Mouse (Mus musculus) telencephalon, adult 2 months (tissue): ENCODE measurements around the gene Enthd1.

Source experiments
- DNase-seq: peaks from one replicate; pipeline ENCODE4 v3.0.0-alpha.2; 2011; ENCODE audit warnings: low read depth, low spot score

The Enthd1 gene

DNA sequence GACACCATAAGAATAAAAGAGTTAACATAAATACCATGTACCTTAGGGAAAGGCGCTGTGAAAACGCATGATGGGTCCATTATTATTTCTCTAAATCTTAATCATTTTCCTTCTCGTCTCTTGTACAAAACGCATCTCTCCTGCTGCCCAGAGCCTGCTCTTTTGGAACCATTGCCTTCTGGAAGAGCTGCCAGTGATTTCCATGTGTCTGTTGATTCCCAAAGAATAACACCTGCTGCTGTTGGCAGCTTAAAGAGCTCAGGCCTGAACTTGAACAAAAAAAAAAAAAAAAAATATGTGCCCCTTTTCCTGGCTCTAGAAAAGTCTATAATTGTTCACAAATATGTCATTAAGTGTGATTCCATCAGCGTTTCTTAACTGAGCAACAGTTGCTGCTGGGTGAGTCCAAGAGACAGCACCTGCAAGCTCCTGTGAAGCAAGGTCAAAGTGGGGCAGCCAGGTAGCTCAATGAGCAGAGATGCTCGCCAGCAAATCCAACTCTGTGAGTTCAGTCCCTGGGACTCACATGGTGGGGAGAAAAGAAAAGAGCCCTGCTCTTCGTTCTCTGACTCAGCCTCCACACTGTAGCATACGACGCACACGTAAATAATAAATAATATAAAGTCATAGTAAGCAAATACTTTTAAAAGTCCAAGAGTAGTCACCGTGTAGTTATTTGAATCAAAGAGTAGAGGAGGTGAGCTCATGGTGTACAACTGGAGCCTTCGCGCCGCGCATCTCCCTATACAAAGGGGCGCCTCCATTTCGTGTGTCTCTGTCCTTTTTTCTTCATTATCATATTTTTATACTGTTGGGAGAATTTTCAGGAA, 9.5 kb upstream of the Enthd1 start:
- DNase-seq, result no peak

DNA sequence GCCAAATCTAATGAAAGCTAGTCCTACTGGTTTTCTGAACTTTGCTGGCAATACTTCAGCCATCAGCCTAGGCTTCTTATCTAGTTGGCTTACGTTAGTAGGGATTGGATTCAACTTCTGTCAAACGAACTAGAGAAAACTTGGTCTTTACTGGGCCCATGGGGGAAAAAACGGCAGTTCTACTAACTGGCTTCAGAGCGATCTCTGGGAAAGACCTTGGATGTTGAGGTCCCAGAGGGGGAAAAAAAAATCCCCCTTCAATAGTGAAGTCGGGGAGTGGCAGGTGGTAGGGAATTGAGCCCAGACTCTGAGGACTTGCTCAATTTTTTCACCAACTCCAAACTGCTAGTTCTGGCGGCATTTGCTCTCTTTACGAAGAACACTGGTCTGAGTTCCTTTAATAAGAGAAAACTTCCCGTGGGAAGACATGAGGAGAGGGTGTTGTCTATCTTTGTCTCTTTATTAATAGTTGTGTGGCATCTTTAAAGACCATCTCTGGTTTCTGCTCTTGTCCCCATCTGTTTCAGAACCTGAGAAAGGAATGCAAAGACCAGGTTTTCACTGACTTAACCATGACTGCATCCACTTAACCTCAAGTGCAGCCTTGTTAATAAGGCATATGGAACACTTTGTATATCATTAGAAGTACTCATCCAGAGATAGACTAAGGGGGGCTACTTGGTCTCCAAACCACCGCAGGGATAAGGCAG, 8.0 kb upstream of the Enthd1 start:
- no peak for DNase-seq

DNA sequence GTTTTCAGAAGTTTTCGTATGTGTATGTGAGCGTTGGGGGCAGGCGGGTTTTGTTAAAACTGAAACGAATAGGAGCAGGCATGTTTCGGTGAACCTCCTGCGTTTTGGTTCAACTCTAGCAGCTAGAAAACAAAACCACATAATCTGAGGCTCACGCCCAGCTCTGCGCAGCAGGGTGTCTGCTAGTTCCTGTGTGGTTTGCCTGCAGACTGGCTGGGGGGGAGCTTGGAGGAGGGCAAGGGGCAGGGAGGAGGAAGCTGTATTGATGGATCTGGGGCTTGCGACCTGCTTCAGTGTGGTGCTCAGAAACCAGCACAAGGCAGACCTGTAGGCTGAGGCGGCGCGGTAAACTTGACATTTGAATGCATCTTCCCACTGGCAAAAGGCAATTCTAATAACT, 7.3 kb upstream of the Enthd1 start, which contains the start of gene Grap2:
Grap2 (plus strand) TSS at position 304 of the 400 bp plus-strand sequence.
- no peak for DNase-seq

DNA sequence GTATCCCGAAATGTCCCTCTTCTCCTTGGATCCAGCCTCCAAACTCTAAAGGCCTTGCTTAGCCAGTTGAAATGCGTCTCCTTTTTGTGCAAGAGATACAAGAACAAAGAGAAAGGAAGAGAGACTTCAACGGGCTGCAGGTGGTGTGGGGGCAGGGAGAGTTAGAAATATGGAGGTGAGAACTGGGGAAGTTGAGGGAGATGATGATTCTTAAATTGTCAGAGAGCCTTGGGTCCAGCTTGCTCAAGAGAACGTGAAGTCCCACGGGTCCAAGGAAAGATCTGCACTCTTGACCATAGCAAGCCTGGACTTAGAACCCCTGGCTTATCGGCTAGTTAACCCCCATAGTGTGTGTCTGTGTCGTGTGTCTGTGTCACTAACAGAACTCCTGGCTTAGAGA, 6.7 kb upstream of the Enthd1 start:
- no peak for DNase-seq

DNA sequence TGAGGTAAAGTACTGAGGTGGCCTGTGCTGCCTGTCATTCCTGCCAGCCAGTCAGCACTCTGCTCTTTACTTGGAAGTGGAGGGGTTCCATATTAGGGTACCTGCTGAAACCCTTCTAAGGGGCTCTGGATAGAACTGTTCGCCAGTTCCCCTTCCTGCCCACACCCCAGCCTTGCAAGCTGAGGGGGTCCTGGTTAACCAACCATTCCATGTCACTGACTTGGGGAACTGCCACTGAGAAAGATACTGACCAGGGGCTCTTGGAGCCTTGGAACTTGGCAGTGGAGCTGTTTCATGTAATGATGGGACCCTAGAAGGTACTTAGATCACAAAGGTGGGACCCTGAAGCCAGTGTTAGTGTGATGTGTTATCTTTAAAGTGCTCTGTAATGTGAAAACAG, 5.3 kb upstream of the Enthd1 start:
- DNase-seq, result no peak

DNA sequence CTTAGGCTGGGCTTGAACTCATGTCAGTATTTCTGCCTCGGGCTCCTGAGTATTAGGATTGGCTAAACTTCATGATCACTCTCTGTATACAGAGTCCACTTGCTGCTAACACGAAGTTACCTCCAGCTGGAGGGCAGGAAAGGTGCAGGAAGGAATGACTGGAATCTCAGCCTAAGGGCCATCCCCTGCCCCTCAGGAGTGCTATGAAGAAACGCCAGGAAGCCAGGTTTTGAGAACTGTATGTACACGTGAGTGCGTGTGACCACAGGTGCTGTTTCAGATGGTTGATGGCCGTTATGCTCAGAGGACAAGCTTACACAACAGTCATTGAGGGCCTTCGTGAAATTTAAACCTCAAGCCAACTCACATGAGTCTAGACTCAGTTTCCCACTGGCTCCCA, 4.2 kb upstream of the Enthd1 start:
- no peak for DNase-seq

DNA sequence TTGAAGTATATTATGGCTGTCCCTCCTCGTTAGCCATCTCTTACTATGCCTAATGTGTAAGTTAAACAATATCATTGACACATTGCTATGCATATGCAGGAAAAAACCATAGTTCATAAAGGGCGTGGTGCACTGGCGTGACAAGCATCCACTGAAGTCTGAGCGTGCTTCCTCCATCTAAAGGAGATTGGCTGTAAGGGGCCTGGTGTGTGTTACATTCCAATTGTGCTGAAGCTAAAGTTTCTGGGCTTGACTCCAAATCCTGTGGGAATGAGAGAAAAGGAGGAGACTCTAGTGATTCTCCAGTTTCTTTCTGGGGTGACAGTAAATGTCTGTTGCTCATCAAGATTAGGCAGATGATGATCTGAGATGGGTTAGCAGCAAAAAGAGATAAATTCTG, 2.8 kb upstream of the Enthd1 start:
- no peak for DNase-seq

DNA sequence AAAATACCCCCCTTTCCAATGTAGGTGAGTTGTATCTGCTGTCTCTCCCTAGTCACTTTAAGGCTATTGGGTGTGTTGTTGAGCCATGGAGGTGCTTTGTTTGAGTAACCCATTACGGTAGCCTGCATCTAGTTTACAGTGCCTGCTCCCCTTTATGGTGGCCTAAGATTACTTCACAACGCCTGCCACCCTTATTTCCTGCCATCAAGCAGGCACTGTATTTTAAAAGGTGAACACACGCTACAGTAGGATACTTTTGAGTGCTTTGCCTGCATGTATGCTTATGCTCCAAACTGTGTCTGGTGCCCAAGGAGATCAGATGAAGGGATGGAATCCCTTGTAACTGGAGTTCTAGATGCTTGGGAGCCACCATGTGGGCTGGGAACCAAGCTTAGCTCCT, 2.2 kb upstream of the Enthd1 start:
- no peak for DNase-seq

DNA sequence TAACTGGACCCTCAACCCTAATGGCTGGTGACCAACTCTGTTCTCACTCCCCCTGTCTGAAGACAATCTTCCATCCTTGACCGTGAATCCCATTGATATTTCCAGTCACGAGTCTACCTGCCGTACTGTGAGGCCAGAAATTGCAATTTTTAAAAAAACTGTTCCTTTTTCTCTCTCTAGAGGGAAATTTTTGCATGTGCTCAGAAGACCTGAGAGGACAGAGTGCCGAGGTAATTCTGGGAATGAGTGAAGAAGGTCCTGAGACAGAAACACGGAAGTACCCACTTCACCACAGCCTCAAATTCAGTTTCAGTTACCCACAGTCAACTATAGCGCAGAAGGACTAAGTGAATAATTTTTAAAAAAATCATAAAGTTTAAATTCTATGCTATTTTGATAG, 1.7 kb upstream of the Enthd1 start:
- DNase-seq, result no peak

DNA sequence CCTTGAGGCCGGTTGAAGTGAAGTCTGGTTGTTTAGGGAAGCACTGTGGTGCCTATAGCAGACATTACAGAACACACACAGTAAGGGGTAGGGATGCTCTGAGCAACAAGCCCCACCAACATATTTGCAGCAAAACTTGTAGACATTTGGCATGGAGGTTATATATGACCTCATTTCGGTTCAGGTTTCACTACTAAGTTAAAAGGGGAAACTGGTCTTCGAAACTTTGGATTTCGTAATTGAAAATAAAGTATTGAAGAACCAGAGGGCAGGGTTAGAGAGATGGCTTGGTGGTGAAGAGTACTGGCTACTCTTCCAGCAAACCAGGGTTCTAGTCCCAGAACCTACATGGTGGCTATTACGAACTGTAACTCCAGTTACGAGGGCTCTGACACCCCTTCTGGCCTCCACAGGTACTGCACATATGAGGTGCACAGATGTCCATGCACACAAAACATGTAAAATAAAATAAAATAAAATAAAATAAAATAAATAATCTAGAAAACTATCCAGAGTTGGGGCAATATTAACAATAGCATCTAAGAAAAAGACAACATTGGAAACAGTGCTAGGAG, 1.2 kb downstream of the Enthd1 start:
- no peak for DNase-seq

DNA sequence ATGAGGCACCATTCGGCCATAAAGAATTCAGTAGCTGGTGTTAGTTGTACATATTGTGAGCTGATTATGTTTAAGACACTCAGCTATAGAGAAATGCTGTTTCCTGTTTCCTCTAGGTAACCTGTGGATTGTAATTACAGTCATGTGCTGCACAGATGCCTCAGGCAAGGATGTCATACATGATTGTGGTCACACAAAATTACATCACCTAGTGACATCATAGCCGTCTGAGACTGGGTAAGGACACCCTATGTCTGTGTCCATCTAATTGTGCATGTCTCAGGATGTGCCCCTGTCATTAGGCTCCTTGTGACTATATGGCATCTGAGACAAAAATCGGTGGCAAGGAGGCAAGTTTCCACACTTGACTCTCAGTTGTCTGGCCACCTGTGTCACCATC, 2.5 kb downstream of the Enthd1 start:
- DNase-seq, result no peak

DNA sequence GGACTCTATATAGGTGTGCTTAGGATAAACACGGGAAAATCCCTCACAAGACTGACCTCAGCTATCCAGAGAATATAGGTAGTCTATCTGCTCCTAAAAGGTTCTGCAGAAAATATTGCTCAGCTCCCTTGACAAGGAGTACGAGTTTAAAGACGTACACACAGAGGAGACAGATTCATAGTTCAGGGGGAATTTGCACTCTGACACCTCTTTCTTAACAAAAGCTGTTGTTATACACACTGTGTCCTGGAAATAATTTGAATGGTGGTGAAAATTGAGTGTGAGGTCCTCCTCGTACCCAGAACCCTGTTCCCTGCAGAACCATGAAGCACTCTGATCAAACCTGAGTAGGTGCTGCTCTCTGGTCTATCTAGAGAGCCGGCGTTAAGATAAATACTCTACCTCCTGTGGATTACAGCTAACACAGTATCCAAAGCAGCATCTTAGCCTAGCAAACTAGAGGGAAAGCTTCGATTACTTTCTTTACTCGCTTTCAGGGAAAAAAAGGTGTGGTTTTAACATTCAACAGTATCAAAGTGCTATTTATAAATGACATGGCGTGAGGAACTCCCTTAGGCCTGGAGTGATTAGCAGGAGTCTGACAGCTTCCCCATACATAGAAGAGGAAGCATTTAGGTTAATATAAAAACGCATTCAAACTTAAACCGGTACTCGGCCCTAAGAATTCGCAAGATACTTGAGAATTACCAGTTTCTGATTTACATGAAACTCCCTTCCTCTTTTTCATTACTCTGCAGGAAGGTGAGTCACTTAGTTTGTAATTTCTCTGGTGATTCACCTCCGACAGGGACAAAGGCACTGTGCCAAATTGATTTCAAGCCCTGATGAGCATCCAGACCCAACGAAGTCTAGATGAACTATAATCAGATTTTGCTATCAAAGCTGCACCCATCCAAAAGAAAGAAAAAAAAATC, 4.0 kb downstream of the Enthd1 start:
- DNase-seq, result no peak

DNA sequence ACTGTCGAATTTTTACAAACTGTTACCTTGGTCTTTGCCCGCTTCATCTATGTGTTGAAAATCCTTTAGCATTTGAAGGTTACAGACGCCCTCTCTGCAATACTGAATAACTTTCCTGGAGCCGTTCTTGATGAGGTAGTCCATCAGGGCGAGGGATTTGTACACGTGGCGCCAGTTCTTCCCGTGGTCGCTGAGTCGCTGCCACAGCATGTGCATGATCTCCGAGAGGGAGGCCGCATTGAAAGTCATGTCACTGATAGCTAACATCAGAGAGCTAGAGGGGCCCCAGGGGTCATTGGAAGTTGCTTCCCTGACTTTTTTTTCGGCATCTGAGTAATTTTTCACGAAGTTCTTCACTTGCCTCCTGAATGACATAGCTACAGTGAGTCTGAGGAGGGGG, 5.0 kb downstream of the Enthd1 start:
- no peak for DNase-seq

DNA sequence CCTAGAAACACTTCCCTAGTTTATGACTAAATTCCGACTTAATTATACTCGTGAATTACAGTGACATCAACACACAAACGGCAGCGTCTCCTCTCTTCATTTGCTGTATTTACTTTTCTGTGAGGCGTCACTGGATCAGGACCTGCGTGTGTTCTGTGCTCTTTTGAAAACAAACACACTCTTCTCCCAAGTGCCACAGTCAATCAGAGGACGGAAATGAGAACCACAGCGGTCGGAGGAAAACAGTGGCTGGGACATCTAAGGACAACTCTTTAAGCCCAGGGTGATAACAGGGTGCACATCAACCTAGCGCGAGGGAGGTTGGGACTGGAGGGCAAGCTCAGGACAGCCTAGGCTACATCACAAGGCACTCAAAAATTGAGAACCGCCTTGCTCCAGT, 5.4 kb downstream of the Enthd1 start:
- no peak for DNase-seq

DNA sequence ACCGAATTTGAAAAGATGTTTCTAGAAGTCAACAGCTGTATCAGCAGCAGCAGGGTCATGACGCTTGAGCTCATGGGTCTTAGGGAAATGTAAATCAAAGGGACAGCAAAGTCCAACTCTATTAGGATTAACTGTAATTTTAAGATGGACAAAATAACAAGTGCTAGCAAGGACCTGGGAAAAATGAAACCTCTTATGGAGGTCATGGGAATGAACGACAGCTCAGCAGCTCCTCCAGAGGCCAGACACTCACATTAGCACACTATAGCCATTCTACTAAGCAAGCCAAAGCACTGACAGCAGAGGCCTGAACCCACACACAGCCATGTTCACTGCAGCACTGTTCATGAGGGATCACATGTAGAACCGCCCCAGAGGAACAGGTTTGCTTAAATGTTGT, 7.2 kb downstream of the Enthd1 start:
- no peak for DNase-seq

DNA sequence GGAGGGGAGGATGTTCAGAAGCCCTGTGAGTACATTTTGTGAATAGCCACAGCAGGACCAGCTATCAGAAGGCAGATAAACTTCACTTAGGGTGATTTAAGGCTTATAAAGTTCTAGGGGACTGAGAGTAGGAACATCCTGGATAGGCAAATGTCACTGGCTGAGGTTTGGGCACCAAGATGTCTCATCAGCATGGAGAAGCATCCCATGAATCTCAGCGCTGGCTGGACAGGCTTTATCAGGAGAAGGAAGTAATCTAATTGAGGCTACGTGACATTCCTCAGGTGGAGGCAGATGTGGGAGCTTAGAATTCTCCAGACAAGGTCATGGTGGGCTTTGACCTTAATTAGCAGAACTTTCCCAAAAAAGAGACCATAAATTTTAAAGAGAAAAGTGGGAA, 8.9 kb downstream of the Enthd1 start:
- no peak for DNase-seq

DNA sequence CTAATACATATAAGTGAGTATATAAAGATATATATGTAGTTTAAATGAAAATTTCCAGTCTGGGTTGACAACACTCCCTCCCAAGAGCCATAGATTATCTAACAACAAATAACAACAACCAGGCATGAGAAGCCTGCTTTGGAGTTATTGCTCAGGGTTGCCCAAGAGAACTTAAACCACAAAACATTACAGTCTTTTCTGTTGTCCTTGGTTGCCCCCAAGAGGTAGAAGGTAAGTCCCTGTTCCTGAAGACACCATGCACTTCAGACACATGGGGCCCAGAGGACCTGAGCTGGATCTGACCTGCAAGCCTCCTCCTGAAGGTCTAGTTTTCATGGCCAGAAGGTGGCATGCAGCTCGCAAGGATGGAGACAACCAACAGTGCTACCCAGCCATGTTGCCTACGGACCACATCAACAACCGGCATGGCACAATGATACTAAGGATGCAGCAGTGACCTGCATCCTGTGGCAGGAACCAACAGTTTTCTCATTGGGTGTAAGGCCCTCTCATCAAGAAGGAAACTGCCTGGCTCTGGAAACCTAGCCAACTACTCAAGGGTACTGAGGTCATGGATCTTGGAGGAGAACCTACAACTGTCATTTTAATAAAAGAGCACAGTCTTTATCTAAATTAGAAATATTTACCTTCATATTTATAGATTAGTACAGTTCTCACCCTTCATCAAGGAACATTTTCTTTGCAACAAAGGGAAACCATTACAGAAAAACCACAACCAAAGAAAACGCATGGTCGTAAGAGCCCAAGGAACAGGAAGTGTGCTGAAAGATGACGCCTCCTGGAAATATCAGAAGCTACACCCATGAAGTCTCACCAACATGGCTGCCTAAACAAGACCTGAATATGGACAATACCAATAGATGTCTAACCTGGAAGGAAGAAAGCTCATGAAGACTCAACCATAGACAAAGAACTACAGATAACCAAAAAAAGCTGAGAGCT, 9.8 kb downstream of the Enthd1 start:
- DNase-seq, result no peak

DNA sequence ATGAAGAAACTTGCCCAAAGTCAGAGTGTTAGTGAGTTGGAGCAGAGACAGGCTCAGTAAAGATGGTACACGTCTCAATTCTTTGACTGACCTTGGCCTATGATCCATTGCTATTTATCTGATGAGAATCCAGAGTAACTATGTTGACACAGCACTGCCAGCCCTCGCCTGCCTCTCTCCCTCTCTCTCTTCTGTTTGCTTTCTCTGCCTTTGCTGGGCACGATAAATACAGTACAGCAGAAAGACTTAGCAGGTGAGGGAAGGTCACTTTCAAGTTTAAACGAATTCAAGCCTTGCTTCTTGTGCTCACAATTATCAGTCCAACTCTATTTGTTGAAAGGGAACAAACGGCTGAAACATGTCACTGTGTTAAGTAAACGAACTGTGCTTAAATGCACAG, 19.5 kb downstream of the Enthd1 start:
- DNase-seq, result no peak

DNA sequence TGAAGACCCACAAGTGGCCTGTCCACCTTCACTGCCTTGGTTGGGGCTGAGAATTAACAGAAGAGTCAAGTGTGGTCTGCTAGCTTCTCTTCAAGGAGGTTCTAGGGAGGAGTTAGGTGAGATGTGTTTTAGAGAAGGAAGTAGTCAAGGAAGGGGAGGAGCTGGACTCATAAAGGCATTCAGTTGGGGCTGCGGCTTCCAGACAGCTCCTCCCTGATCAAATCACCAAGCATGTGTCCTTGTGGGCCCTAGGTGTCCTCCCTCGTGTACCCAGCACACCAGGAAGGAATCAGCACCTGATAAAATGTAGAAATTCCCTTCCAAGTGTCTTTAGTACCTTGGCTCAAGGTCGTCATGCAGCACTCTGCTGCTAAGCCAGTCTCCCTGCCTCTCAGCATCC, 20.8 kb downstream of the Enthd1 start:
- no peak for DNase-seq

DNA sequence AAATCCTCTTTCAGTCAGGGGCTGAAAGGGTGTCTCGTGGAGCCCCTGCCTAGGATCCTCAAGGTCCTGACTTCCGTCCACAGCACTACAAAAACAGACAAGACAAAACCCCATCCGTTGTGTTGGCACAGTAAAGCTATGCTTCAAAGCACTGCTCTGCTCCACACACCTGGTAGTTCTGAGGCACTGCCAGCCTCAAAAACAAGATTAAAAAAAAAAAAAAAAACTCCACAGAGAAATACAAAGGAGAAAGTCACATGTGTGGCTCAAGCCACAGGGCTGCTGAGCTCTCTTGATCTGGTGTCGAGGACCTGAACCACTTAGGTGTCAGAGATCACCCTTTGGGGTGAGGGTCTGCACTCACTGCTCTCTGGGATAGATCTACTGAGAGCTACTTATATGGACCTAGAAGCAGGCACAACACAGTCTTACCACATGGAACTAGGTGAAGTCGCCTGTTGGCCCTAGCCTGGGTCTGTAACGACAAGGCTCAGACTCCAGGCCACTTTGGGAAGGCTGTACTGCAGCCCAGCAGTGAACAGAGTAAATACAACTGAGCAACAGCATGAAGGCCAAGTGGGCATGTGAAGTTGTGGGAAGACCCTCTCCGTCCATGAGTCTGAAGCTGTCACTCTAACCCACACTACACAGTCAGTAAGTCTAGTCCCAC, 26.1 kb downstream of the Enthd1 start:
- no peak for DNase-seq
